Mouse (Mus musculus) liver, embryonic 14.5 days (tissue): ENCODE data around the gene Chn2. TPM values are rescaled to one million over a fixed set of nuclear protein-coding genes. Genes with fewer than 3 reads are reported as not detected.

Experiments used
- ATAC-seq: fragments of 200-750 bp; cut with Nextera tagmentation; 2 replicates; pipeline ENCODE4 v1.8.0; 2017; ENCODE audit warnings: moderate number of reproducible peaks, mild to moderate bottlenecking, moderate library complexity; ENCODE audit not compliant: insufficient read depth
- DNase-seq, 3 experiments: peaks; one replicate each; pipeline ENCODE4 v3.0.0-alpha.2; 2012 to 2013; ENCODE audit warnings: low read depth in 3 of 3, low spot score in 3 of 3
- H3K27ac ChIP-seq: fragments of 300-500 bp; sonication (generic); 2 replicates; pipeline ENCODE4 v1.5.1; 2014; ENCODE audit warnings: moderate library complexity, mild to moderate bottlenecking, control low read depth, inconsistent platforms
- H3K27me3 ChIP-seq: fragments of 300-500 bp; sonication (generic); 2 replicates; pipeline ENCODE4 v1.6.1; 2014; ENCODE audit warnings: mild to moderate bottlenecking, low read length, moderate library complexity; ENCODE audit not compliant: control insufficient read depth, insufficient read depth
- H3K36me3 ChIP-seq: fragments of 300-500 bp; sonication (generic); replicated peaks from 2 replicates; pipeline ENCODE4 v1.6.1; 2014; ENCODE audit warnings: low read depth; ENCODE audit not compliant: control insufficient read depth, insufficient read depth
- H3K4me1 ChIP-seq, 2 experiments: fragments of 200-500 bp in 1 of 2; fragments of 300-500 bp in 1 of 2; sonication (generic) in 1 of 2; replicated peaks; 2 replicates each; pipeline ENCODE4 v1.6.1; 2012 to 2014; ENCODE audit warnings: antibody characterized with exemption in 1 of 2, inconsistent platforms in 1 of 2, low read length in 1 of 2; ENCODE audit not compliant: control insufficient read depth in 2 of 2, insufficient read depth in 2 of 2
- H3K4me2 ChIP-seq: fragments of 300-500 bp; sonication (generic); 2 replicates; pipeline ENCODE4 v1.6.1; 2014; ENCODE audit warnings: low read depth, mild to moderate bottlenecking, control low read depth, moderate library complexity
- H3K4me3 ChIP-seq, 2 experiments: fragments of 200-500 bp in 1 of 2; fragments of 300-500 bp in 1 of 2; sonication (generic) in 1 of 2; 2 replicates each; pipeline ENCODE4 v1.5.1; 2012 to 2014; ENCODE audit warnings: low read depth in 2 of 2, low read length in 2 of 2, mild to moderate bottlenecking in 2 of 2, control low read depth in 1 of 2, inconsistent platforms in 1 of 2, moderate library complexity in 1 of 2; ENCODE audit not compliant: insufficient read depth in 1 of 2
- H3K9ac ChIP-seq: fragments of 300-500 bp; sonication (generic); replicated peaks from 2 replicates; pipeline ENCODE4 v1.6.1; 2014; ENCODE audit warnings: mild to moderate bottlenecking, control low read depth, moderate library complexity
- H3K9me3 ChIP-seq: fragments of 300-500 bp; sonication (generic); 2 replicates; pipeline ENCODE4 v1.6.1; 2016; ENCODE audit warnings: low read length, mixed read lengths; ENCODE audit not compliant: control insufficient read depth
- CTCF ChIP-seq: IDR thresholded peaks from 2 replicates; pipeline ENCODE4 v1.5.1; 2016; ENCODE audit warnings: antibody characterized with exemption, low read depth, control low read depth
- EP300 ChIP-seq: IDR thresholded peaks from 2 replicates; pipeline ENCODE4 v1.6.1; 2016; ENCODE audit warnings: antibody characterized with exemption, low read depth
- WGBS: fragments of 180-500 bp; shearing (Covaris S2); extraction: QIAGEN DNeasy Blood & Tissue Kit; methylation state at CpG from one replicate; pipeline ENCODE4 v1.1.7; 2014; ENCODE audit not compliant: insufficient replicate concordance; 5-methylcytosine and 5-hydroxymethylcytosine counted together
- polyA plus RNA-seq, 2 experiments: library from polyadenylated mRNA; depleted of rRNA in 1 of 2; stranded (reverse) in 1 of 2; unstranded in 1 of 2; fragments of >200 nt; fragmentation: Nextera tagmentation in 1 of 2; extraction: Ambion mirVana in 1 of 2; gene quantifications; 2 replicates each; pipeline versions ENCODE4 v1.2.1 to v1.2.3; 2012 to 2014

Gene Chn2
- polyA plus RNA-seq, 2 experiments, result 1.7 to 4.3 TPM

- Histone ChIP-seq H3K4me3 (no peak overlapping the region), H3K4me1 (peaks cover 3 to 16% of the 10 kb centered on the region in 2 experiments; a peak in 3 of 4 replicates), H3K27me3 (no peaks in the 10 kb centered on the region), H3K4me2 (no peak overlapping the region), H3K9ac (no peak overlapping the region), H3K9me3 (no peaks in the 10 kb centered on the region), H3K27ac (no peak overlapping the region), H3K36me3 (no peaks in the 10 kb centered on the region)
- no peak for ATAC-seq
- no peak for DNase-seq
- 60% methylated on average over 7 of the region's 7 CpGs for WGBS
- TF ChIP-seq EP300, result no peak
- no peak for TF ChIP-seq CTCF
Observed at GRCm38 (mm10) chr6:54165246-54165645, 125.9 kb downstream of the Chn2 start.

- Histone ChIP-seq H3K4me2 (no peak overlapping the region), H3K9me3 (no peaks in the 10 kb centered on the region), H3K4me3 (no peak overlapping the region), H3K9ac (no peak overlapping the region), H3K27ac (no peak overlapping the region), H3K36me3 (no peaks in the 10 kb centered on the region), H3K27me3 (no peaks in the 10 kb centered on the region), H3K4me1 (peaks cover 3 to 16% of the 10 kb centered on the region in 2 experiments; a peak in 3 of 4 replicates)
- DNase-seq (no peak), ATAC-seq (no peak)
- TF ChIP-seq EP300 (no peak), CTCF (no peak)
- 79% methylated on average over 4 of the region's 4 CpGs for WGBS
Observed at GRCm38 (mm10) chr6:54165863-54166262, 126.5 kb downstream of the Chn2 start.

- no peak for TF ChIP-seq EP300
- no peak for TF ChIP-seq CTCF
- 64% methylated on average over 7 of the region's 7 CpGs for WGBS
- H3K36me3 ChIP-seq, result no peaks in the 10 kb centered on the region
- no peak overlapping the region for H3K4me2 ChIP-seq
- no peaks in the 10 kb centered on the region for H3K9me3 ChIP-seq
- DNase-seq (no peak), ATAC-seq (no peak)
- H3K27me3 ChIP-seq, result no peaks in the 10 kb centered on the region
- no peak overlapping the region for H3K4me3 ChIP-seq
- H3K9ac ChIP-seq, result no peak overlapping the region
- no peak overlapping the region for H3K27ac ChIP-seq
- peaks cover 3 to 16% of the 10 kb centered on the region in 2 experiments; a peak in 3 of 4 replicates for H3K4me1 ChIP-seq
Observed at GRCm38 (mm10) chr6:54166991-54167546, 127.7 kb downstream of the Chn2 start.

GRCm38 (mm10) chr6:54170286-54170894 is 131.0 kb downstream of the Chn2 start:
- DNase-seq (no peak), ATAC-seq (no peak)
- Histone ChIP-seq H3K4me1 (no peaks in the 10 kb centered on the region), H3K36me3 (no peaks in the 10 kb centered on the region), H3K4me2 (no peak overlapping the region), H3K27ac (no peak overlapping the region), H3K27me3 (no peaks in the 10 kb centered on the region), H3K9ac (no peak overlapping the region), H3K4me3 (no peak overlapping the region), H3K9me3 (no peaks in the 10 kb centered on the region)
- 77% methylated on average over 11 of the region's 11 CpGs for WGBS
- no peak for TF ChIP-seq EP300
- no peak for TF ChIP-seq CTCF

- no peak for ATAC-seq
- Histone ChIP-seq H3K4me1 (no peaks in the 10 kb centered on the region), H3K4me3 (no peak overlapping the region), H3K27me3 (no peaks in the 10 kb centered on the region), H3K36me3 (no peaks in the 10 kb centered on the region), H3K4me2 (no peak overlapping the region), H3K9me3 (no peaks in the 10 kb centered on the region), H3K9ac (no peak overlapping the region), H3K27ac (no peak overlapping the region)
- TF ChIP-seq EP300, result no peak
- no peak for TF ChIP-seq CTCF
- WGBS, result 71% methylated on average over 6 of the region's 6 CpGs
- DNase-seq, result no peak
Observed at GRCm38 (mm10) chr6:54171385-54171784, 132.0 kb downstream of the Chn2 start.
